Mouse (Mus musculus): Measurements from ENCODE around the gene Gabrp. TPM values are rescaled to one million over a fixed set of nuclear protein-coding genes. Genes with fewer than 3 reads are reported as not detected.

The Gabrp gene
- polyA plus RNA-seq, 1 experiment from 2014 or later, result not detected

DNA sequence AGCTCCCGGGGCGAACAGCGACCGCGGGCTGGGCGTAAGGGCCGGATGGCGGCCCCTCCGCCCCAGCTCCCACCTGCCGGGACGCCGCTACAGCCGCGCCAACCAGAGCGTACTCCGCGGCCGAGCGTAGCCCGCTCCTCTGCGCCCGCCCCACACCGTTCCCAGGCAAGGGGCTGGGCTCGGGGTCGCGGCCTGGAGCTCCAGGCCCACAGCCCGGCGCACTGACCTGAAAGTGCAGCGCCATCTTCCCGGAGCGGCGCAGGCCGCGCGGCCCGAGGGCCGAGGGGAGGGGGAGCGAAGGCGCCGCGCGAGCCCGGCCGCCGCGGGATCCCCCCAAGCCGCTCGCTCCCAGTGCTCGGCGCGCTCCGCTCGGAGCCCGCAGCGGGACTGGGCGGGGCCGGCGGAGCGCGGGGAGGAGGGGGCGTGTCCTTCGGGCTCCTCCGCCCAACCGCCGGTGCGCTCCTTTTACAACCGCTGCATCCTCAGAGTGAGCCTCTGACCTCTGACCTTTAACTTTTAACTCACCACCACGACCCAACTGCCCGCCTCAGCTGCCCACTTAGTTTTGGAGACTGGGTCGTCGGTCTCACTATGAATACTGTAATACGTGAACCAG, 65.3 kb downstream of the Gabrp start, which contains the start of gene Ranbp17:
Gene Ranbp17 (minus strand): TSS at position 371 of the 616 bp plus-strand sequence.
- no peaks in the 10 kb centered on the region for H3K36me3 ChIP-seq (replicated peaks)
- H3K4me3 ChIP-seq (replicated peaks), result peak within 1 kb of the TSS; percentile 81
- H3K27me3 ChIP-seq, result no peaks in the 10 kb centered on the region
- no peaks in the 10 kb centered on the region for H3K9me3 ChIP-seq (replicated peaks)
- peaks cover 16% of the 10 kb centered on the region for H3K4me1 ChIP-seq (replicated peaks)
- H3K27ac ChIP-seq (replicated peaks), result 0 out of 2 replicates have a peak within 1 kb of the TSS, but pooled peaks have one; percentile 48
- peak within 1 kb of the TSS; percentile 95 for H3K4me2 ChIP-seq
- WGBS (ENCODE audit: insufficient replicate concordance), result 2% methylated on average over 69 of the region's 72 CpGs
- peak; percentile 81 for ATAC-seq (ENCODE audit: insufficient read depth)
- H3K9ac ChIP-seq, result peak within 1 kb of the TSS; percentile 75

DNA sequence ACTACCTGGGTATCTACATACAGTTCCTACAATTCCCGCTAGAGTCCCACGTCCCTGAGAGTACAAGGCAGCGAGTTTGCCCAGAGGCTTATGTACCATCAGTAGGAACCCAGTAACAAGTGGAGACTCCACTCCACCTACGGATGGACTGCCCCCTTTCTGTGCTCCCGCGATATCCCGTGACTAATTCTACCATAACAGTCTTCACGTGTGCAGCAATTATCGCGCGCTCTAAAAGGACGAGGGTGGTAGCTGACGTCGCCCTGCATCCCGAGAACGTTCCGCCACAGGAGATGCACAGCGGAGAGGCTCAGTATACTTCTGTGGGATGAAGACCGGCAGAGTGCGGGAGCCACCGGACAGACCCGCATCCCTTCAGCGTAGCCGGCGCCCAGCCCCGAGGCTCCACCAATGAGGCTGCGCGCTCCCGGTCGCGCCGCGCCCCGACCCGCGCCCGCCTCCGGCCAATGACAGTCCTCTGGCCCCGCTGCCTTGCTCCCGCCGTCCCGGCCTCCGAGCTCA, 65.8 kb downstream of the Gabrp start:
- Histone ChIP-seq H3K4me2 (peak overlapping the region; percentile 95), H3K9me3 (replicated peaks) (no peaks in the 10 kb centered on the region), H3K27me3 (no peaks in the 10 kb centered on the region), H3K9ac (peak overlapping the region; percentile 75), H3K4me3 (replicated peaks) (peak overlapping the region; percentile 81), H3K27ac (replicated peaks) (0 out of 2 replicates have a peak overlapping the region, but pooled peaks have one; percentile 48), H3K4me1 (replicated peaks) (peaks cover 16% of the 10 kb centered on the region), H3K36me3 (replicated peaks) (no peaks in the 10 kb centered on the region)
- peak; percentile 91 for ATAC-seq (ENCODE audit: insufficient read depth)
- WGBS (ENCODE audit: insufficient replicate concordance), result under 1% methylated on average over 43 of the region's 43 CpGs

DNA sequence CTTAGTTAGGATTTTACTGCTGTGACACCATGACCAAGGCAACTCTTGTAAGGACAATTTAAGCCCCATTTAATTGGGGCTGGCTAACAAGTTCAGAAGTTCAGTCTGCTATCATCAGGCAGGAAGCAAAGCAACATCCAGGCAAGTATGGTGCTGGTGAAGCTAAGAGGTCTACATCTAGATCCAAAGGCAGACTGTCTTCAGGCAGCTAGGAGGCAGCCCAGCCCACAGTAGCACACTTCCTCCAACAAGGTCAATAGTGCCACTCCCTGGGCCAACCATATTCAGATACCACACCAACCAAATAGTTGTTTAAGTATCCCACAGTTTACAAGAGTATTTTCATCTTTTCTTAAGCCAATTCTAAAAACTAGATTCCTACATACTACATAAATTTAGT, 69.4 kb downstream of the Gabrp start:
- no peaks in the 10 kb centered on the region for H3K9me3 ChIP-seq (replicated peaks)
- no peak overlapping the region for H3K27ac ChIP-seq (replicated peaks)
- no peak overlapping the region for H3K4me3 ChIP-seq (replicated peaks)
- no peak for ATAC-seq (ENCODE audit: insufficient read depth)
- H3K4me1 ChIP-seq (replicated peaks), result peaks cover 16% of the 10 kb centered on the region
- no peak overlapping the region for H3K4me2 ChIP-seq
- H3K36me3 ChIP-seq (replicated peaks), result no peaks in the 10 kb centered on the region
- H3K9ac ChIP-seq, result no peak overlapping the region
- H3K27me3 ChIP-seq, result no peaks in the 10 kb centered on the region

Other genes starting within 250 kb of the Gabrp start
- gene Ranbp17, start 65.2 kb downstream of the Gabrp start, polyA plus RNA-seq (2015; fragmentation: Nextera tagmentation; extraction: Ambion mirVana), result 2.4 and 3.0 TPM in 2 replicates
- not detected in 2 replicates for gene D130052B06Rik, start 20.3 kb upstream of the Gabrp start, polyA plus RNA-seq (2015; fragmentation: Nextera tagmentation; extraction: Ambion mirVana)

Data from liver, embryonic 15.5 days (tissue).